Mouse (Mus musculus): Measurements from ENCODE around the gene Hoxa9.

- TF ChIP-seq CTCF (IDR thresholded peaks at IDR 0.05; ENCODE audit: low read depth, low read length) (no peak), POLR2A (IDR thresholded peaks at IDR 0.05; ENCODE audit: borderline replicate concordance, low read depth, low read length) (no peak)
Observed at GRCm38 (mm10) chr6:52211961-52212360, 18.9 kb downstream of the Hoxa9 start.

Measured in bone marrow macrophage, adult 2 months (primary cell).